Mouse (Mus musculus) hindlimb bud, embryonic 11.5 days (tissue): Measurements from ENCODE around the gene Ilkap.

ENCODE experiments used
- DNase-seq: peaks from one replicate; pipeline ENCODE4 v3.0.0-alpha.2; 2012; ENCODE audit warnings: low read depth, low spot score; ENCODE audit errors: extremely low spot score

Gene Ilkap

DNA sequence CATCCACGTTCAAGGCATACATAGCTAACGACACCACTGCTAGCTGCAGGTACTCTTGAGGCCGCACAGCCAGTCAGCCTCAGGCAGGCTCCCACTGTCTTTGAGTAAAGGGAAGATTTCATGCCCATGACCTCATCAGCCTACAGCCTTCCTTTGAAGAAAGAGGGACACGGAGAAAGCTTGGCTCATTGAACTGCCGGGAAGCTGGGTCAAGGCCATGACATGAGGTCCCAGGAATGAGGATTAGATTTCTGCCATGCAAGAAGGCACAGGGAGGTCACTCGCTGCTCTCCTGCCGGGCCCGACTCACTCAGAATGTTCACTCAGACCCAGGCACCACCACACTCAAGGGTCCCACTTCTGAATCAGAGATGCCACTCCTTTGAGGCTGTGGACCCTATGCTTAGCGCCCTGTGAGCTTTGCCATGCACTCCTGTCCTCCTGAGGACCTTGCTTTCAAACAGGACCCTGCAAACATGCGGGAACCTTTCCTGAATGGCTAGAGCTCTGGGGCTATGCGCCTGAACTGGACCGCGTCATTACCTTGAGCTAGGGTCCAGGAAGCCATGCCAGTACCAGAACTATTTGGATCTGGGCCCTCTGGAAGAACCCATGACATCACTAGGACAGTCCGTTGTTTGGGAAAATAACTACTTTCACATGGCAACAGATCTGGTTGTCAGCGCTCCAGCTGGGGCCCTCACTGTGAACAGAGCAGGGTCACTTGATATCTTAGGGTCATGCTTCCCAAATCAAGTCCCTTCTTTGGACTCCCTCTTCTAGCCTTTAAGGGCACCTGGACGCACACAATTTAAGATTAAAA is 33.6 kb downstream of the Ilkap start:
- no peak for DNase-seq

- no peak for DNase-seq
Observed at GRCm38 (mm10) chr1:91362113-91362512, 36.5 kb downstream of the Ilkap start.

DNA sequence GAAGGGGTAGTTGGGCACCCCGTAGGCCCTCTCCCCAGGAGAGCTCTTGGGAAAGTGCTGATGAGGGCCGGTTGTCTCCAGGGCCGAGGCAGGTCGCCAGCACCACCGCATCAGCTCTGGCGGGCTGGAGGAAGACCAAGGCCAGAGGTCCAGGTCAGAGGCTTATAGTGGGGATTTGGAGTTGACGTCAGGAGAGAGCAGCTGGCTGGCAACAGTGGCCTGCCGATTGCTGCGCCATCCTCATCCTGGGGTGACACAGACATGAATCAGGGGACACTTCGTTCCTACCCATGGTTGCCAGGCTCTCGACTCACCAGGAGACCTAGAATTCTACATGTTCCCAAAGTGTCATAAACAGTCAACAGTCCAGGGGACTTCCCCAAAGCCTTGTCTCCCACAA is 42.5 kb downstream of the Ilkap start:
- DNase-seq = no peak

GRCm38 (mm10) chr1:91352277-91352676 is 46.3 kb downstream of the Ilkap start:
- no peak for DNase-seq

GRCm38 (mm10) chr1:91351249-91351648 is 47.4 kb downstream of the Ilkap start:
- no peak for DNase-seq

DNA sequence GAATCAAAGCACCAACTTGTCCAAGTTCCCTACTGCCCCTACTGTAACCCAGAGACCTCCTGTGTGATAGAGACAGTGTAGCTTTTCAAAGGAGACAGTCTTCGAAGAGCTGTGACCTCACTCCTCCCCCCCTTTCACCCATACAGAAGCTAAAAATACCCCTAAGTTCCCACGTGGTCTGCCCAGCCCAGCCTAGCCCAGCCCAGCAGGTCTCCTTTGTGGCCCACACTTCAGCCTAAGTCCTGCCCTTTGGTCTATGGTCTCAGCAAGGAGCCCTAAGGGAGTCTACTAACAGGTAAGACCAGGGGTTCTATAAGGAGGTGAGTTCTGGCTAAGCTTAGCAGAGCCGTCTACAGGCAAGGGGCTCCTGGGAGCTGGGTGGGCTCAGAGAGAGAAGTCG is 47.8 kb downstream of the Ilkap start, which contains the start of gene Klhl30:
TSS of gene Klhl30 (plus strand) at position 176 of the 400 bp plus-strand sequence.
- no peak for DNase-seq

DNA sequence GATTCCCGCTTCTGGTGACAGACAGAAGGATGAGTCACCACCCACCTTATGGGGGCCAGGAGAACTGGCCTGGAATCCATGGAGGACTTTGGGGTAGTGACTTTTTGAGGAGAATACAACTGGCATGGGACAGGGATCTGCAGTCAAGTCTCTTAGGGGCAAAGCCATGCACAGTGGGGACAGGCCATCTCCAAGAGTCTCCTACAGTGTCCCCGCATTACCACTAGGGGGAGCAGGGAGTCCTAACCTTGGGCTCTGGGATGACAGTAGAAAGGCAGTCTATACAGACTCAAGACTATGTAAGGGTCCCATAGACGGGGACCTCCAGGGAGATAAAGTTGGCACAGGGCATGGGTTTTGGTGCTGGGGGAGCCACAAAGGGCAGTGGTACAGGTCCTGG is 51.7 kb downstream of the Ilkap start:
- DNase-seq = peak; percentile 26

- no peak for DNase-seq
Observed at GRCm38 (mm10) chr1:91344921-91345685, 53.5 kb downstream of the Ilkap start.

DNA sequence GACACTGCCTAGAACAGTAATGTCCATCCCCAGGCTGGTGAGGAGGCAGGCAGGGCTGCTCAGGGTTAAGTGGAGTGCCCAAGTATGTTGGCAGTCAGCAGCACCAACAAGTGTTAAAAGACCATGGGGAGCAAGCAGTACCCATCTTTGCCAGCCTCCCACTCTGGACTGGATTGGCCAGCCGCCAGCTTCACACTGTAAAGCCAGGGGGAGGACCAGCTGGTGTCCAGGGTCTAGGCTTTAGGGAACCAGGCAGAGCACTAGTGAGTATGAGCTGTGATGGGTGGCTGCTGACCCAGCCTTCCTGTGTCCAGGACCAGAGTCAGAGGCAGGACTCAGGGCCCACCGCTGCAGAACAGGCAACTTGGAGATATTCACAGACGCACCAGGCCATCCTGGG is 54.6 kb downstream of the Ilkap start:
- no peak for DNase-seq

GRCm38 (mm10) chr1:91337355-91337754 is 61.3 kb downstream of the Ilkap start:
- no peak for DNase-seq

GRCm38 (mm10) chr1:91333582-91333981 is 65.0 kb downstream of the Ilkap start:
- no peak for DNase-seq

DNA sequence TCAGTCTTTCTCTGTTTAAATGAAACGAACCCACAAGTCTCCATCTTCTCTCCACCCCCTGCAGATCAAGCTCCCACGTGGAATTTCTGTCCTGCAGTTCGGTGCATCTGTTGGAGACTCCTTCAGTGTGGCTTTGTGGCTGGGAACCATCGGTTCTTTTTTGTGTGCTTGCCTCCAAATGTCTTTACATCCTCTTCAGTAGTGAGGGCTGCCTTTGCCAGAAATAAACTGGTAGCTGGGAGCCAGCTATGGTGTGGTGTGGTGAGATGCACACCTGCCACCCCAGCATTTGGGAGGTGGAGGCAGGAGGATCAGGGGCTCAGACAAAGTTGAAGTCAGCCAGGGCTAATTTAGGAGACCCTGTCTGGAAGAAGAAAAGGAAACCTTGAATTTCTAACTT is 66.5 kb downstream of the Ilkap start:
- DNase-seq = no peak

DNA sequence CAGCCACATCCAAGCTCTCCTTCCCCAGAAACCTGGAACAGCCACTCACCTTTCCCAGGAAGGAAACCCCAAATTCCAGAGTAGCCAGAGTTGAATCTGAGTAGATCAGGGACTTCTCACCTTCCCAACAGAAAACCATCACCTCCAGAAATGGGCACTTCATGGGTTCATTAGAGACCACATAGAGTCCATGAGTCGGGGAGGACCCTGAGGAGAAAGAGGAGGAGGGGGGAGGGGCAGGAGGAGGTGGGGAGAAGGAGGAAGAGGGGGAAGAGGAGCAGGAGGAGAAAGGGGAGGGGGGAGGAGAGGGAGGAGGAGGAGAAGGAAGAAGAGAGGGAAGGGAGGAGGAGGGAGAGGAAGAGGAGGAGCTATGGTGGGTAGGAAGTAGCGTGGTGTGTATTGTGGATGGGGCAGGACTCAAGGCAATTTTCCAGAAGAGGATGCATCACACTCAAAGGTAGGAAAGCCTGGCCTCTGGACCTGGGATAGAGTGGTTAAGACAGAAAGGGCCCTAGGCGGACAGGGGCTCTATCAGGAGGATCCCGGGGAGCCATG is 73.0 kb downstream of the Ilkap start:
- no peak for DNase-seq

DNA sequence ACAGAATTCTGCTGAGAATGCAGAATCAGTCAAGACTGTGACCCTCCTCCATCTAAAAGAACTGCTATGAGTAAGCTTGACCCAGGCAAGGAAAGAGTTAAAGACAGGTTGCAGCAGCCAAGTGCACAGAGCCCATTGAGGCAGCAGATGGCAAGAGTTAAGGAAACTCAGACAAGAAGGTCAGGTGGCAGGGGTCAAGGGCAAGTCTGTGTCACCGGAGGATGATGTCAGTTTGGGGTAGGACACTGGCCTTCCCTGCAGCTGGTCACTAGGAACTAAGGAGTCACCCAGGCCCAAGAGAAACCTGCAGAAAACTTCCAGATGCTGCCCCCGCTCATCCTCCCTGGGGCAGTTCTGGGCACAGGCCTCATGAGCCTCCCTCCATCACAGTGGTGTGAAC is 74.0 kb downstream of the Ilkap start:
- DNase-seq = no peak
